Mouse (Mus musculus): ENCODE data around the gene Btbd9.

Gene Btbd9

GRCm38 (mm10) chr17:30280323-30281118 is 295.8 kb downstream of the Btbd9 start:
- DNase-seq (ENCODE audit: low spot score in 2 of 2), result no peak

GRCm38 (mm10) chr17:30279684-30280083 is 296.6 kb downstream of the Btbd9 start:
- no peak for DNase-seq (ENCODE audit: low spot score in 2 of 2)

GRCm38 (mm10) chr17:30278596-30279378 is 297.5 kb downstream of the Btbd9 start:
- no peak for DNase-seq (ENCODE audit: low spot score in 2 of 2)

- no peak for DNase-seq (ENCODE audit: low spot score in 2 of 2)
Measured at GRCm38 (mm10) chr17:30276477-30276876, 299.8 kb downstream of the Btbd9 start.

GRCm38 (mm10) chr17:30272769-30273168 is 303.5 kb downstream of the Btbd9 start:
- no peak for DNase-seq (ENCODE audit: low spot score in 2 of 2)

GRCm38 (mm10) chr17:30269136-30270063 is 306.9 kb downstream of the Btbd9 start:
- no peak for DNase-seq (ENCODE audit: low spot score in 2 of 2)

GRCm38 (mm10) chr17:30268456-30268855 is 307.8 kb downstream of the Btbd9 start:
- no peak for DNase-seq (ENCODE audit: low spot score in 2 of 2)

GRCm38 (mm10) chr17:30267432-30267973 is 308.8 kb downstream of the Btbd9 start:
- DNase-seq (ENCODE audit: low spot score in 2 of 2), result no peak

- DNase-seq (ENCODE audit: low spot score in 2 of 2), result no peak
Measured at GRCm38 (mm10) chr17:30263535-30263934, 312.8 kb downstream of the Btbd9 start.

GRCm38 (mm10) chr17:30262943-30263342 is 313.3 kb downstream of the Btbd9 start:
- no peak for DNase-seq (ENCODE audit: low spot score in 2 of 2)

- DNase-seq (ENCODE audit: low spot score in 2 of 2), result peak in 1 of 2 experiments; percentile 18
Measured at GRCm38 (mm10) chr17:30262440-30262839, 313.8 kb downstream of the Btbd9 start.

GRCm38 (mm10) chr17:30261983-30262340 is 314.3 kb downstream of the Btbd9 start:
- DNase-seq (ENCODE audit: low spot score in 2 of 2), result no peak

- no peak for DNase-seq (ENCODE audit: low spot score in 2 of 2)
Measured at GRCm38 (mm10) chr17:30261307-30261982, 314.8 kb downstream of the Btbd9 start.

- DNase-seq (ENCODE audit: low spot score in 2 of 2), result no peak
Measured at GRCm38 (mm10) chr17:30260641-30261306, 315.5 kb downstream of the Btbd9 start.

- DNase-seq (ENCODE audit: low spot score in 2 of 2), result no peak
Measured at GRCm38 (mm10) chr17:30259938-30260337, 316.4 kb downstream of the Btbd9 start.

GRCm38 (mm10) chr17:30258480-30258879 is 317.8 kb downstream of the Btbd9 start:
- DNase-seq (ENCODE audit: low spot score in 2 of 2), result no peak

- DNase-seq (ENCODE audit: low spot score in 2 of 2), result peak in 1 of 2 experiments; percentile 18
Measured at GRCm38 (mm10) chr17:30255928-30256560, 320.2 kb downstream of the Btbd9 start.

GRCm38 (mm10) chr17:30253924-30254323 is 322.4 kb downstream of the Btbd9 start:
- DNase-seq (ENCODE audit: low spot score in 2 of 2), result no peak

GRCm38 (mm10) chr17:30253028-30253427 is 323.3 kb downstream of the Btbd9 start:
- no peak for DNase-seq (ENCODE audit: low spot score in 2 of 2)

- DNase-seq (ENCODE audit: low spot score in 2 of 2), result no peak
Measured at GRCm38 (mm10) chr17:30245308-30245706, 331.0 kb downstream of the Btbd9 start.
